Mouse (Mus musculus) neural tube, embryonic 10.5 days (tissue): Measurements from ENCODE around the gene Atp5d.
A peak's percentile ranks its signal among the peaks of the same experiment; 100 is the strongest.

Source experiments
- DNase-seq: peaks from one replicate; pipeline ENCODE4 v3.0.0-alpha.2; 2017; ENCODE audit warnings: low spot score; ENCODE audit errors: extremely low spot score

The Atp5d gene

GRCm38 (mm10) chr10:80139975-80140665 lies 1.7 kb downstream of the Atp5d start:
- no peak for DNase-seq

- no peak for DNase-seq
Measured at GRCm38 (mm10) chr10:80140666-80141035, 2.2 kb downstream of the Atp5d start, which contains the start of gene Cbarp. Gene Cbarp, minus strand, starts transcription at chr10:80140835.

GRCm38 (mm10) chr10:80141243-80141642 lies 2.8 kb downstream of the Atp5d start:
- DNase-seq, result peak; percentile 89

GRCm38 (mm10) chr10:80141786-80142529 lies 3.5 kb downstream of the Atp5d start:
- DNase-seq, result peak; percentile 89

- no peak for DNase-seq
Measured at GRCm38 (mm10) chr10:80142530-80142925, 4.1 kb downstream of the Atp5d start.

GRCm38 (mm10) chr10:80143664-80144063 lies 5.2 kb downstream of the Atp5d start:
- no peak for DNase-seq

- no peak for DNase-seq
Measured at GRCm38 (mm10) chr10:80144159-80144558, 5.7 kb downstream of the Atp5d start.

GRCm38 (mm10) chr10:80144864-80145838 lies 6.7 kb downstream of the Atp5d start:
- DNase-seq, result peak; percentile 78

GRCm38 (mm10) chr10:80145896-80146295 lies 7.5 kb downstream of the Atp5d start:
- DNase-seq, result no peak

- no peak for DNase-seq
Measured at GRCm38 (mm10) chr10:80146568-80147011, 8.2 kb downstream of the Atp5d start.

GRCm38 (mm10) chr10:80147146-80147718 lies 8.8 kb downstream of the Atp5d start:
- DNase-seq, result no peak

GRCm38 (mm10) chr10:80147719-80148601 lies 9.5 kb downstream of the Atp5d start, which contains the start of gene Midn:
Gene Midn, plus strand, starts transcription at chr10:80148272.
- DNase-seq, result peak; percentile 93

GRCm38 (mm10) chr10:80148610-80149290 lies 10.3 kb downstream of the Atp5d start:
- no peak for DNase-seq

GRCm38 (mm10) chr10:80149291-80150225 lies 11.1 kb downstream of the Atp5d start:
- DNase-seq, result peak; percentile 98

GRCm38 (mm10) chr10:80150226-80151210 lies 12.1 kb downstream of the Atp5d start:
- peak; percentile 93 for DNase-seq

- peak; percentile 66 for DNase-seq
Measured at GRCm38 (mm10) chr10:80151211-80152034, 13.0 kb downstream of the Atp5d start.
